Mouse (Mus musculus) kidney, embryonic 16.5 days (tissue): Measurements from ENCODE around the gene Sos2. TPM values are rescaled to one million over a fixed set of nuclear protein-coding genes. Genes with fewer than 3 reads are reported as not detected.

Experiments
- microRNA-seq: library from miRNA; unstranded; fragments of <30 nt; microRNA quantifications from one replicate; pipeline ENCODE4, GENCODE M21; 2016
- polyA plus RNA-seq: library from polyadenylated mRNA; unstranded; fragments of >200 nt; fragmentation: Nextera tagmentation; extraction: Ambion mirVana; gene quantifications from 2 replicates; pipeline ENCODE4 v1.2.1, GENCODE M21; 2015

The Sos2 gene
- polyA plus RNA-seq, 1 experiment from 2014 or later, result 7.1 TPM

Small RNAs within 50 kb of the gene (microRNA-seq; reads per million reads assigned to microRNA genes)
- not detected for gene Gm23018

Other genes starting within 250 kb of the Sos2 start
- 21.2 and 25.7 TPM in 2 replicates for gene Vcpkmt, start 98.8 kb downstream of the Sos2 start, polyA plus RNA-seq
- gene L2hgdh, start 43.0 kb upstream of the Sos2 start, polyA plus RNA-seq, result 25.2 and 26.9 TPM in 2 replicates
- 31.7 and 33.5 TPM in 2 replicates for gene Atp5s, start 43.1 kb upstream of the Sos2 start, polyA plus RNA-seq
- gene Cdkl1, start 109.4 kb upstream of the Sos2 start, polyA plus RNA-seq, result 25.7 and 32.4 TPM in 2 replicates
- 4.7 and 5.7 TPM in 2 replicates for gene Atl1, start 210.8 kb upstream of the Sos2 start, polyA plus RNA-seq
- gene Map4k5, start 211.3 kb upstream of the Sos2 start, polyA plus RNA-seq, result 31.5 and 32.6 TPM in 2 replicates